Mouse (Mus musculus): ENCODE measurements around the gene Plagl1. TPM values are rescaled to one million over a fixed set of nuclear protein-coding genes. Genes with fewer than 3 reads are reported as not detected.

Gene Plagl1
- polyA plus RNA-seq, 1 experiment = 21.4 TPM

GRCm38 (mm10) chr10:13125811-13126210, 65.5 kb downstream of the Plagl1 start:
- DNase-seq (ENCODE audit: extremely low spot score in 1 of 2, low spot score in 1 of 2) = no peak

GRCm38 (mm10) chr10:13127335-13127734, 67.0 kb downstream of the Plagl1 start:
- no peak for DNase-seq (ENCODE audit: extremely low spot score in 1 of 2, low spot score in 1 of 2)

GRCm38 (mm10) chr10:13127946-13128345, 67.6 kb downstream of the Plagl1 start:
- no peak for DNase-seq (ENCODE audit: extremely low spot score in 1 of 2, low spot score in 1 of 2)

GRCm38 (mm10) chr10:13133850-13134249, 73.5 kb downstream of the Plagl1 start:
- peak in 1 of 2 experiments; percentile 16 for DNase-seq (ENCODE audit: extremely low spot score in 1 of 2, low spot score in 1 of 2)

- DNase-seq (ENCODE audit: extremely low spot score in 1 of 2, low spot score in 1 of 2) = no peak
These were observed 75.0 kb downstream of the Plagl1 start for GRCm38 (mm10) chr10:13135276-13135675.

GRCm38 (mm10) chr10:13135751-13136150, 75.4 kb downstream of the Plagl1 start:
- no peak for DNase-seq (ENCODE audit: extremely low spot score in 1 of 2, low spot score in 1 of 2)

- DNase-seq (ENCODE audit: extremely low spot score in 1 of 2, low spot score in 1 of 2) = no peak
These were observed 77.6 kb downstream of the Plagl1 start for GRCm38 (mm10) chr10:13137906-13138305.

- no peak for DNase-seq (ENCODE audit: extremely low spot score in 1 of 2, low spot score in 1 of 2)
These were observed 80.1 kb downstream of the Plagl1 start for GRCm38 (mm10) chr10:13140434-13140833.

- no peak for DNase-seq (ENCODE audit: extremely low spot score in 1 of 2, low spot score in 1 of 2)
These were observed 90.1 kb downstream of the Plagl1 start for GRCm38 (mm10) chr10:13150435-13150834.

GRCm38 (mm10) chr10:13151353-13151752, 91.0 kb downstream of the Plagl1 start:
- DNase-seq (ENCODE audit: extremely low spot score in 1 of 2, low spot score in 1 of 2) = peak in 1 of 2 experiments; percentile 32

- no peak for DNase-seq (ENCODE audit: extremely low spot score in 1 of 2, low spot score in 1 of 2)
These were observed 92.6 kb downstream of the Plagl1 start for GRCm38 (mm10) chr10:13152811-13153364.

GRCm38 (mm10) chr10:13155377-13155776, 95.1 kb downstream of the Plagl1 start:
- DNase-seq (ENCODE audit: extremely low spot score in 1 of 2, low spot score in 1 of 2) = no peak

- peak in 1 of 2 experiments; percentile 19 for DNase-seq (ENCODE audit: extremely low spot score in 1 of 2, low spot score in 1 of 2)
These were observed 100.6 kb downstream of the Plagl1 start for GRCm38 (mm10) chr10:13160913-13161312.

- DNase-seq (ENCODE audit: extremely low spot score in 1 of 2, low spot score in 1 of 2) = no peak
These were observed 101.7 kb downstream of the Plagl1 start for GRCm38 (mm10) chr10:13162031-13162430.

- DNase-seq (ENCODE audit: extremely low spot score in 1 of 2, low spot score in 1 of 2) = no peak
These were observed 108.2 kb downstream of the Plagl1 start for GRCm38 (mm10) chr10:13168461-13168860.

- DNase-seq (ENCODE audit: extremely low spot score in 1 of 2, low spot score in 1 of 2) = no peak
These were observed 110.6 kb downstream of the Plagl1 start for GRCm38 (mm10) chr10:13170739-13171448.

- DNase-seq (ENCODE audit: extremely low spot score in 1 of 2, low spot score in 1 of 2) = no peak
These were observed 111.2 kb downstream of the Plagl1 start for GRCm38 (mm10) chr10:13171461-13171860.

GRCm38 (mm10) chr10:13172798-13173221, 112.5 kb downstream of the Plagl1 start:
- DNase-seq (ENCODE audit: extremely low spot score in 1 of 2, low spot score in 1 of 2) = no peak

- no peak for DNase-seq (ENCODE audit: extremely low spot score in 1 of 2, low spot score in 1 of 2)
These were observed 115.6 kb downstream of the Plagl1 start for GRCm38 (mm10) chr10:13175866-13176265.

GRCm38 (mm10) chr10:13177973-13178624, 117.8 kb downstream of the Plagl1 start, which contains the start of gene Zc2hc1b:
TSS of gene Zc2hc1b (minus strand) at chr10:13178023.
- DNase-seq (ENCODE audit: extremely low spot score in 1 of 2, low spot score in 1 of 2) = no peak

- no peak for DNase-seq (ENCODE audit: extremely low spot score in 1 of 2, low spot score in 1 of 2)
These were observed 119.9 kb downstream of the Plagl1 start for GRCm38 (mm10) chr10:13180211-13180610.

Measured in frontal cortex, adult 2 months (tissue).